In genomic region chr1:86058856-86059769, GRCm38 (mm10) we compare ENCODE assay signal across 7 mouse cellular contexts. TPM values are rescaled to one million over a fixed set of nuclear protein-coding genes. Genes with fewer than 3 reads are reported as not detected.
DNase-seq lines count a peak whose midpoint lies in the region; ATAC-seq lines count a peak whose summit lies in the region.

No protein-coding gene starts in this region.

- H3K9ac ChIP-seq in intestine, embryonic 16.5 days (ENCODE audit: low read depth, low read length) = peak overlapping the region; percentile 66
- peak overlapping the region; percentile 43 for H3K9ac ChIP-seq in midbrain, embryonic 11.5 days (ENCODE audit: low read length)

- H3K4me1 ChIP-seq in intestine, embryonic 16.5 days (ENCODE audit: control insufficient read depth, insufficient read depth, low read length) = peaks cover 10% of the 10 kb centered on the region; the same call in 1 of the 2 replicates
- no peaks in the 10 kb centered on the region for H3K4me1 ChIP-seq in midbrain, embryonic 11.5 days (ENCODE audit: control insufficient read depth, insufficient read depth, low read length)

- no peaks in the 10 kb centered on the region for H3K27me3 ChIP-seq in intestine, embryonic 16.5 days (replicated peaks; ENCODE audit: control insufficient read depth, insufficient read depth, low read length)
- H3K27me3 ChIP-seq in midbrain, embryonic 11.5 days (ENCODE audit: control insufficient read depth, insufficient read depth, low read length) = no peaks in the 10 kb centered on the region

- H3K4me2 ChIP-seq in intestine, embryonic 16.5 days (ENCODE audit: low read depth, low read length) = peak overlapping the region; percentile 65
- peak overlapping the region; percentile 49 for H3K4me2 ChIP-seq in midbrain, embryonic 11.5 days

- intact Hi-C loops in left cerebral cortex, postnatal 36 days (cut with DNase I) = loop anchor here (5.0 kb wide), 1 partner anchor 207 kb away; no protein-coding TSS in a partner anchor

- peak; percentile 79 for ATAC-seq in intestine, embryonic 16.5 days
- peak; percentile 78 for ATAC-seq in midbrain, embryonic 11.5 days (ENCODE audit: low FRiP score)

- DNase-seq in adrenal gland, adult 8-10 months = peak; percentile 86
- DNase-seq in embryo, embryonic 9.5 days (ENCODE audit: extremely low spot score) = peak; percentile 92
- peak; percentile 70 to 91 for DNase-seq in gastrocnemius, postnatal 4 days (ENCODE audit: low spot score in 2 of 2)
- DNase-seq in left cerebral cortex, postnatal 36 days (ENCODE audit: low spot score in 2 of 2) = peak; percentile 90 to 91
- peak; percentile 99 for DNase-seq in midbrain, embryonic 11.5 days (ENCODE audit: low spot score, missing footprints)
- DNase-seq in skeletal muscle tissue, adult 2 months (ENCODE audit: low read depth, low spot score) = peak; percentile 85

- H3K9me3 ChIP-seq in intestine, embryonic 16.5 days (ENCODE audit: control insufficient read depth, low read length) = no peaks in the 10 kb centered on the region
- H3K9me3 ChIP-seq in midbrain, embryonic 11.5 days (ENCODE audit: control insufficient read depth, low read length) = no peaks in the 10 kb centered on the region

- H3K36me3 ChIP-seq in intestine, embryonic 16.5 days (ENCODE audit: control insufficient read depth, insufficient read depth, low read length) = no peaks in the 10 kb centered on the region
- H3K36me3 ChIP-seq in midbrain, embryonic 11.5 days (ENCODE audit: control insufficient read depth, insufficient read depth, low read length) = no peaks in the 10 kb centered on the region

- H3K4me3 ChIP-seq in intestine, embryonic 16.5 days (ENCODE audit: low read length) = peak overlapping the region; percentile 39
- peak overlapping the region; percentile 25 for H3K4me3 ChIP-seq in midbrain, embryonic 11.5 days (ENCODE audit: low read depth, low read length)

- 10% methylated on average over 21 of the region's 21 CpGs for WGBS in intestine, embryonic 16.5 days
- 10% methylated on average over 21 of the region's 21 CpGs for WGBS in midbrain, embryonic 11.5 days

- no peak overlapping the region for H3K27ac ChIP-seq in intestine, embryonic 16.5 days (ENCODE audit: low read length)
- H3K27ac ChIP-seq in midbrain, embryonic 11.5 days (ENCODE audit: low read depth, low read length) = no peak overlapping the region

RNA-seq across cellular contexts. Expression of gene Psmd1, which starts 5.1 kb away (rescaled TPM):
- 100 to 1,000 TPM; 114 to 128 (median 117) TPM for total RNA-seq in adrenal gland, adult 8-10 months (2022)
- 100 to 1,000 TPM; 120 to 139 TPM for total RNA-seq in gastrocnemius, postnatal 4 days (2021)
- 135 and 144 TPM in 2 replicates for polyA plus RNA-seq in intestine, embryonic 16.5 days (2015; fragmentation: Nextera tagmentation; extraction: Ambion mirVana)
- 100 to 1,000 TPM; 106 TPM for total RNA-seq in left cerebral cortex, postnatal 36 days (2021)
- polyA plus RNA-seq in midbrain, embryonic 11.5 days (2014; fragmentation: Nextera tagmentation; extraction: Ambion mirVana) = 238 and 259 TPM in 2 replicates

RNA-seq across cellular contexts. Expression of gene 2810459M11Rik, which starts 13.4 kb away (rescaled TPM):
- total RNA-seq in adrenal gland, adult 8-10 months (2022) = 1 to 10 TPM in 1 of 4 experiments, under 1 TPM in 3; 0.18 to 1.0 (median 0.29) TPM
- under 1 TPM; 0.23 to 0.27 TPM for total RNA-seq in gastrocnemius, postnatal 4 days (2021)
- 4.3 and 4.4 TPM in 2 replicates for polyA plus RNA-seq in intestine, embryonic 16.5 days (2015; fragmentation: Nextera tagmentation; extraction: Ambion mirVana)
- total RNA-seq in left cerebral cortex, postnatal 36 days (2021) = 1 to 10 TPM; 5.6 to 9.0 TPM
- polyA plus RNA-seq in midbrain, embryonic 11.5 days (2014; fragmentation: Nextera tagmentation; extraction: Ambion mirVana) = 0.15 and 0.28 TPM in 2 replicates

RNA-seq across cellular contexts. Expression of gene Spata3, which starts 42.5 kb away (rescaled TPM):
- not detected for total RNA-seq in adrenal gland, adult 8-10 months (2022)
- not detected for total RNA-seq in gastrocnemius, postnatal 4 days (2021)
- polyA plus RNA-seq in intestine, embryonic 16.5 days (2015; fragmentation: Nextera tagmentation; extraction: Ambion mirVana) = not detected in 2 replicates
- total RNA-seq in left cerebral cortex, postnatal 36 days (2021) = under 1 TPM; 0.36 to 0.99 TPM
- polyA plus RNA-seq in midbrain, embryonic 11.5 days (2014; fragmentation: Nextera tagmentation; extraction: Ambion mirVana) = not detected in 2 replicates

RNA-seq across cellular contexts. Expression of gene Htr2b, which starts 52.7 kb away (rescaled TPM):
- total RNA-seq in adrenal gland, adult 8-10 months (2022) = under 1 TPM in 3 of 4 experiments, not detected in 1; 0.17 to 0.56 (median 0.37) TPM
- total RNA-seq in gastrocnemius, postnatal 4 days (2021) = 1 to 10 TPM; 1.2 TPM
- 2.8 and 4.0 TPM in 2 replicates for polyA plus RNA-seq in intestine, embryonic 16.5 days (2015; fragmentation: Nextera tagmentation; extraction: Ambion mirVana)
- not detected for total RNA-seq in left cerebral cortex, postnatal 36 days (2021)
- 0.19 and 0.23 TPM in 2 replicates for polyA plus RNA-seq in midbrain, embryonic 11.5 days (2014; fragmentation: Nextera tagmentation; extraction: Ambion mirVana)
